Mouse (Mus musculus) MEL (cell line): Measurements from ENCODE around the gene Grik4. TPM values are rescaled to one million over a fixed set of nuclear protein-coding genes. Genes with fewer than 3 reads are reported as not detected.

Experiments
- DNase-seq: peaks from one replicate; pipeline ENCODE4 v3.0.0; 2011; ENCODE audit warnings: low read depth, low spot score
- H3K27ac ChIP-seq: 2 replicates; pipeline ENCODE4 v1.5.1; 2012; ENCODE audit warnings: low read depth, mild to moderate bottlenecking, control low read depth, low read length, moderate library complexity; ENCODE audit not compliant: control insufficient read depth
- H3K27me3 ChIP-seq, 2 experiments: fragments of 150-350 bp in 1 of 2; sonication (generic) in 1 of 2; 2 replicates each; pipeline ENCODE4 v1.6.1; 2012; ENCODE audit warnings: low read length in 2 of 2, mild to moderate bottlenecking in 2 of 2, improper control_type of control experiment in 1 of 2, moderate library complexity in 1 of 2; ENCODE audit not compliant: insufficient read depth in 2 of 2, control insufficient read depth in 1 of 2
- H3K36me3 ChIP-seq, 2 experiments: 2 replicates each; pipeline ENCODE4 v1.6.1; 2012 to 2014; ENCODE audit warnings: low read length in 2 of 2, improper control_type of control experiment in 1 of 2, inconsistent platforms in 1 of 2, mild to moderate bottlenecking in 1 of 2; ENCODE audit not compliant: insufficient read depth in 2 of 2, control insufficient read depth in 1 of 2
- H3K4me1 ChIP-seq, 2 experiments: fragments of 150-350 bp in 1 of 2; sonication (generic) in 1 of 2; 2 replicates each; pipeline ENCODE4 v1.6.1; 2012; ENCODE audit warnings: low read length in 2 of 2, improper control_type of control experiment in 1 of 2, mild to moderate bottlenecking in 1 of 2; ENCODE audit not compliant: insufficient read depth in 2 of 2, control insufficient read depth in 1 of 2
- H3K4me3 ChIP-seq, 2 experiments: fragments of 150-350 bp in 1 of 2; sonication (generic) in 1 of 2; 2 replicates each; pipeline ENCODE4 v1.5.1; 2012; ENCODE audit warnings: low read depth in 2 of 2, low read length in 2 of 2, mild to moderate bottlenecking in 2 of 2, moderate library complexity in 2 of 2, control low read depth in 1 of 2, improper control_type of control experiment in 1 of 2; ENCODE audit not compliant: control insufficient read depth in 1 of 2, insufficient read depth in 1 of 2
- H3K79me2 ChIP-seq: 2 replicates; pipeline ENCODE4 v1.6.1; 2012; ENCODE audit warnings: mild to moderate bottlenecking, low read length, moderate library complexity; ENCODE audit not compliant: control insufficient read depth, poor library complexity, insufficient read depth
- H3K9ac ChIP-seq: 2 replicates; pipeline ENCODE4 v1.6.1; 2012; ENCODE audit warnings: low read depth, mild to moderate bottlenecking, control low read depth, low read length, moderate library complexity; ENCODE audit not compliant: control insufficient read depth, poor library complexity, severe bottlenecking
- H3K9me3 ChIP-seq: fragments of 150-350 bp; sonication (generic); replicated peaks from 2 replicates; pipeline ENCODE4 v1.6.1; 2012; ENCODE audit warnings: mild to moderate bottlenecking, low read length, improper control_type of control experiment, moderate library complexity; ENCODE audit not compliant: insufficient read depth
- BHLHE40 ChIP-seq: IDR thresholded peaks from 2 replicates; pipeline ENCODE4 v1.6.1; 2012; ENCODE audit warnings: low read depth, mild to moderate bottlenecking, inconsistent platforms, low read length, improper control_type of control experiment, borderline replicate concordance
- CHD1 ChIP-seq: IDR thresholded peaks from 2 replicates; pipeline ENCODE4 v1.6.1; 2012; ENCODE audit warnings: low read depth, mild to moderate bottlenecking, inconsistent platforms, low read length, improper control_type of control experiment
- CHD2 ChIP-seq: IDR thresholded peaks from 2 replicates; pipeline ENCODE4 v1.6.1; 2011; ENCODE audit warnings: low read length, improper control_type of control experiment
- E2F4 ChIP-seq: IDR thresholded peaks from 2 replicates; pipeline ENCODE4 v1.6.1; 2011; ENCODE audit warnings: low read depth, low read length, improper control_type of control experiment, borderline replicate concordance
- ELF1 ChIP-seq: IDR thresholded peaks from 2 replicates; pipeline ENCODE4 v1.6.1; 2014; ENCODE audit warnings: low read depth, mild to moderate bottlenecking, inconsistent platforms, low read length, improper control_type of control experiment, moderate library complexity
- EP300 ChIP-seq, 2 experiments: IDR thresholded peaks; 2 replicates each; pipeline ENCODE4 v1.6.1; 2011; ENCODE audit warnings: improper control_type of control experiment in 2 of 2, low read length in 2 of 2, low read depth in 1 of 2, mild to moderate bottlenecking in 1 of 2
- ETS1 ChIP-seq: IDR thresholded peaks from 2 replicates; pipeline ENCODE4 v1.6.1; 2012; ENCODE audit warnings: low read depth, mild to moderate bottlenecking, inconsistent platforms, low read length, improper control_type of control experiment, moderate library complexity
- GABPA ChIP-seq: IDR thresholded peaks from 2 replicates; pipeline ENCODE4 v1.6.1; 2012; ENCODE audit warnings: low read depth, mild to moderate bottlenecking, inconsistent platforms, low read length, improper control_type of control experiment, moderate library complexity
- JUND ChIP-seq: IDR thresholded peaks from 2 replicates; pipeline ENCODE4 v1.6.1; 2011; ENCODE audit warnings: low read depth, mild to moderate bottlenecking, improper control_type of control experiment, low read length
- KAT2A ChIP-seq: conservative IDR thresholded peaks from 2 replicates; pipeline ENCODE4 v1.6.1; 2012; ENCODE audit warnings: low read depth, low read length, improper control_type of control experiment, inconsistent platforms
- MAFK ChIP-seq: IDR thresholded peaks from 2 replicates; pipeline ENCODE4 v1.6.1; 2011; ENCODE audit warnings: low read depth, mild to moderate bottlenecking, low read length, improper control_type of control experiment, borderline replicate concordance
- MAX ChIP-seq: IDR thresholded peaks from 2 replicates; pipeline ENCODE4 v1.6.1; 2011; ENCODE audit warnings: low read length, improper control_type of control experiment
- MAZ ChIP-seq: IDR thresholded peaks from 2 replicates; pipeline ENCODE4 v1.6.1; 2012; ENCODE audit warnings: low read depth, mild to moderate bottlenecking, inconsistent platforms, low read length, improper control_type of control experiment
- MEF2A ChIP-seq: IDR thresholded peaks from 2 replicates; pipeline ENCODE4 v1.6.1; 2014; ENCODE audit warnings: low read depth, mild to moderate bottlenecking, inconsistent platforms, low read length, improper control_type of control experiment; ENCODE audit not compliant: poor library complexity, insufficient replicate concordance, severe bottlenecking; ENCODE audit errors: extremely low read depth
- MXI1 ChIP-seq: IDR thresholded peaks from 2 replicates; pipeline ENCODE4 v1.6.1; 2011; ENCODE audit warnings: mild to moderate bottlenecking, low read depth, low read length, improper control_type of control experiment
- MYB ChIP-seq: IDR thresholded peaks from 2 replicates; pipeline ENCODE4 v1.6.1; 2011; ENCODE audit warnings: mild to moderate bottlenecking, low read depth, low read length, improper control_type of control experiment
- MYC ChIP-seq: IDR thresholded peaks from 2 replicates; pipeline ENCODE4 v1.6.1; 2011; ENCODE audit warnings: low read depth, mild to moderate bottlenecking, low read length, improper control_type of control experiment, moderate library complexity
- NELFE ChIP-seq: IDR thresholded peaks from 2 replicates; pipeline ENCODE4 v1.6.1; 2011; ENCODE audit warnings: low read depth, low read length, improper control_type of control experiment
- POLR2A ChIP-seq, 2 experiments: IDR thresholded peaks; 2 replicates each; pipeline ENCODE4 v1.6.1; 2011 to 2012; ENCODE audit warnings: low read length in 2 of 2, mild to moderate bottlenecking in 2 of 2, control low read depth in 1 of 2, improper control_type of control experiment in 1 of 2, low read depth in 1 of 2, moderate library complexity in 1 of 2; ENCODE audit not compliant: control insufficient read depth in 1 of 2, insufficient read depth in 1 of 2, poor library complexity in 1 of 2
- POLR2AphosphoS5 ChIP-seq: IDR thresholded peaks from 2 replicates; pipeline ENCODE4 v1.6.1; 2012; ENCODE audit warnings: low read depth, borderline replicate concordance, mild to moderate bottlenecking, inconsistent platforms, low read length, moderate library complexity, mixed read lengths
- RAD21 ChIP-seq: IDR thresholded peaks from 2 replicates; pipeline ENCODE4 v1.6.1; 2011; ENCODE audit warnings: mild to moderate bottlenecking, low read depth, low read length, improper control_type of control experiment
- RCOR1 ChIP-seq: IDR thresholded peaks from 2 replicates; pipeline ENCODE4 v1.6.1; 2012; ENCODE audit warnings: low read depth, mild to moderate bottlenecking, inconsistent platforms, low read length, improper control_type of control experiment
- TAL1 ChIP-seq: IDR thresholded peaks from 2 replicates; pipeline ENCODE4 v1.6.1; 2012; ENCODE audit warnings: mild to moderate bottlenecking, inconsistent platforms, low read length, moderate library complexity, mixed read lengths
- TBP ChIP-seq: IDR thresholded peaks from 2 replicates; pipeline ENCODE4 v1.8.0; 2011; ENCODE audit warnings: low read depth, low read length, improper control_type of control experiment
- USF1 ChIP-seq: IDR thresholded peaks from 2 replicates; pipeline ENCODE4 v1.6.1; 2014; ENCODE audit warnings: low read depth, mild to moderate bottlenecking, inconsistent platforms, low read length, improper control_type of control experiment, moderate library complexity
- ZKSCAN1 ChIP-seq: IDR thresholded peaks from 2 replicates; pipeline ENCODE4 v1.6.1; 2012; ENCODE audit warnings: low read depth, mild to moderate bottlenecking, inconsistent platforms, low read length, improper control_type of control experiment, moderate library complexity
- ZMIZ1 ChIP-seq: IDR thresholded peaks from 2 replicates; pipeline ENCODE4 v1.6.1; 2012; ENCODE audit warnings: low read depth, mild to moderate bottlenecking, inconsistent platforms, low read length, improper control_type of control experiment, moderate library complexity
- ZNF384 ChIP-seq: IDR thresholded peaks from 2 replicates; pipeline ENCODE4 v1.6.1; 2012; ENCODE audit warnings: low read depth, mild to moderate bottlenecking, inconsistent platforms, low read length, improper control_type of control experiment
- polyA plus RNA-seq, 2 experiments: library from polyadenylated mRNA; stranded (reverse) in 1 of 2; unstranded in 1 of 2; fragments of >175 nt in 1 of 2; fragments of >200 nt in 1 of 2; gene quantifications; 2 replicates each; pipeline versions ENCODE4 v1.2.1 to v1.2.4; 2012; ENCODE audit warnings: low replicate concordance in 2 of 2, low read depth in 1 of 2; ENCODE audit not compliant: insufficient read length in 2 of 2, insufficient read depth in 1 of 2, missing spikeins in 1 of 2
- total RNA-seq: library from RNA; depleted of rRNA; stranded (reverse); fragments of 300-350 nt; gene quantifications from 2 replicates; pipeline ENCODE4 v1.2.3, GENCODE M21; 2012

Grik4 gene
- total and polyA plus RNA-seq, 3 experiments: 0.17 TPM; not detected in 2

- H3K4me3 ChIP-seq: no peak overlapping the region
- TF ChIP-seq KAT2A (no peak), E2F4 (no peak), USF1 (no peak), JUND (no peak), GABPA (no peak), MYB (no peak), CHD2 (no peak), TBP (no peak), POLR2AphosphoS5 (no peak), EP300 (IDR thresholded peaks at IDR 0.05; ENCODE audit: low read depth in 1 of 2, low read length in 2 of 2) (no peak), ETS1 (no peak), MAFK (no peak), MYC (no peak), TAL1 (no peak), ELF1 (no peak), ZNF384 (no peak), ZKSCAN1 (no peak), ZMIZ1 (no peak), NELFE (no peak)
- no peaks in the 10 kb centered on the region for H3K27me3 ChIP-seq
- H3K4me1 ChIP-seq: no peaks in the 10 kb centered on the region
- no peaks in the 10 kb centered on the region for H3K79me2 ChIP-seq
- H3K9me3 ChIP-seq: no peaks in the 10 kb centered on the region
- no peak for DNase-seq
- no peaks in the 10 kb centered on the region for H3K36me3 ChIP-seq
- H3K27ac ChIP-seq: no peak overlapping the region
- H3K9ac ChIP-seq: no peak overlapping the region
Measured at GRCm38 (mm10) chr9:42701729-42702128, 242.6 kb downstream of the Grik4 start.

GRCm38 (mm10) chr9:42693024-42693423, 251.3 kb downstream of the Grik4 start:
- H3K9ac ChIP-seq: no peak overlapping the region
- no peaks in the 10 kb centered on the region for H3K79me2 ChIP-seq
- no peaks in the 10 kb centered on the region for H3K27me3 ChIP-seq
- H3K9me3 ChIP-seq: no peaks in the 10 kb centered on the region
- H3K4me1 ChIP-seq: no peaks in the 10 kb centered on the region
- H3K4me3 ChIP-seq: no peak overlapping the region
- DNase-seq: no peak
- no peaks in the 10 kb centered on the region for H3K36me3 ChIP-seq
- H3K27ac ChIP-seq: no peak overlapping the region
- TF ChIP-seq MAX (no peak), MXI1 (no peak), NELFE (no peak), ZNF384 (no peak), RCOR1 (no peak), MEF2A (no peak), MYB (no peak), E2F4 (no peak), TBP (no peak), CHD1 (no peak), MAZ (no peak), BHLHE40 (no peak), POLR2A (IDR thresholded peaks at IDR 0.05; ENCODE audit: control insufficient read depth in 1 of 2, insufficient read depth in 1 of 2, low read depth in 1 of 2, low read length in 2 of 2, poor library complexity in 1 of 2) (no peak), USF1 (no peak), MYC (no peak), JUND (no peak), RAD21 (no peak)
